Mouse (Mus musculus): ENCODE data around the gene Cstf3. TPM values are rescaled to one million over a fixed set of nuclear protein-coding genes. Genes with fewer than 3 reads are reported as not detected.

Cstf3 gene
- total and polyA plus RNA-seq, 3 experiments, result 11.6 to 126 (median 35.7) TPM

GRCm38 (mm10) chr2:104711585-104712485 lies 121.5 kb downstream of the Cstf3 start, which contains the start of gene Tcp11l1:
TSS of gene Tcp11l1 (minus strand) at chr2:104712169.
- Histone ChIP-seq H3K79me2 (ENCODE audit: control insufficient read depth, insufficient read depth, low read length, poor library complexity) (peaks cover 14% of the 10 kb centered on the region; the same call in 1 of the 2 replicates), H3K27me3 (ENCODE audit: control insufficient read depth in 1 of 2, insufficient read depth in 2 of 2, low read length in 2 of 2) (no peaks in the 10 kb centered on the region), H3K27ac (ENCODE audit: control insufficient read depth, low read depth, low read length) (peak within 1 kb of the TSS; percentile 82), H3K9me3 (replicated peaks; ENCODE audit: insufficient read depth, low read length) (no peaks in the 10 kb centered on the region), H3K4me1 (ENCODE audit: control insufficient read depth in 1 of 2, insufficient read depth in 2 of 2, low read length in 2 of 2) (peaks cover 13 to 14% of the 10 kb centered on the region in 2 experiments; a peak in 3 of 4 replicates), H3K36me3 (ENCODE audit: control insufficient read depth in 1 of 2, insufficient read depth in 2 of 2, low read length in 2 of 2) (peaks cover 0 to 13% of the 10 kb centered on the region in 2 experiments; a peak in 2 of 4 replicates), H3K4me3 (ENCODE audit: control insufficient read depth in 1 of 2, insufficient read depth in 1 of 2, low read depth in 2 of 2, low read length in 2 of 2) (peak within 1 kb of the TSS; percentile 96 to 98), H3K9ac (ENCODE audit: control insufficient read depth, low read depth, low read length, poor library complexity, severe bottlenecking) (peak within 1 kb of the TSS; percentile 98)
- peak; percentile 78 for DNase-seq (ENCODE audit: low read depth, low spot score)
- peak; percentile 51 for TF ChIP-seq NELFE (IDR thresholded peaks at IDR 0.05; ENCODE audit: low read depth, low read length)
- TF ChIP-seq MXI1 (IDR thresholded peaks at IDR 0.05; ENCODE audit: low read depth, low read length), result peak; percentile 48
- TF ChIP-seq TBP (IDR thresholded peaks at IDR 0.05; ENCODE audit: low read depth, low read length), result no peak; the same call in 1 of the 2 replicates
- TF ChIP-seq BHLHE40 (IDR thresholded peaks at IDR 0.05; ENCODE audit: borderline replicate concordance, low read depth, low read length), result no peak
- TF ChIP-seq UBTF (IDR thresholded peaks at IDR 0.05; ENCODE audit: borderline replicate concordance, insufficient read depth, low read depth, low read length), result no peak
- TF ChIP-seq RCOR1 (IDR thresholded peaks at IDR 0.05; ENCODE audit: low read depth, low read length), result 0 out of 2 replicates have a peak, but pooled peaks have one; percentile 23
- 0 out of 2 replicates have a peak, but pooled peaks have one; percentile 19 for TF ChIP-seq ELF1 (IDR thresholded peaks at IDR 0.05; ENCODE audit: low read depth, low read length)
- TF ChIP-seq RAD21 (IDR thresholded peaks at IDR 0.05; ENCODE audit: low read depth, low read length), result no peak
- no peak for TF ChIP-seq TAL1 (IDR thresholded peaks at IDR 0.05; ENCODE audit: low read length)
- TF ChIP-seq ZMIZ1 (IDR thresholded peaks at IDR 0.05; ENCODE audit: low read depth, low read length), result peak; percentile 26; the same call in 1 of the 2 replicates
- TF ChIP-seq ZC3H11A (IDR thresholded peaks at IDR 0.05; ENCODE audit: low read depth, low read length), result no peak
- no peak for TF ChIP-seq USF1 (IDR thresholded peaks at IDR 0.05; ENCODE audit: low read depth, low read length)
- TF ChIP-seq ZKSCAN1 (IDR thresholded peaks at IDR 0.05; ENCODE audit: low read depth, low read length), result no peak
- TF ChIP-seq ZNF384 (IDR thresholded peaks at IDR 0.05; ENCODE audit: low read depth, low read length), result no peak
- no peak for TF ChIP-seq JUND (IDR thresholded peaks at IDR 0.05; ENCODE audit: low read depth, low read length)
- TF ChIP-seq MYC (IDR thresholded peaks at IDR 0.05; ENCODE audit: low read depth, low read length), result no peak
- 0 out of 4 replicates have a peak, but pooled peaks of 1 of the 2 experiments have one; percentile 6 for TF ChIP-seq EP300 (IDR thresholded peaks at IDR 0.05; ENCODE audit: low read depth in 1 of 2, low read length in 2 of 2)
- TF ChIP-seq POLR2AphosphoS2 (IDR thresholded peaks at IDR 0.05; ENCODE audit: low read length), result no peak
- no peak for TF ChIP-seq GABPA (IDR thresholded peaks at IDR 0.05; ENCODE audit: low read depth, low read length)
- no peak for TF ChIP-seq CHD1 (IDR thresholded peaks at IDR 0.05; ENCODE audit: low read depth, low read length)
- no peak for TF ChIP-seq ETS1 (IDR thresholded peaks at IDR 0.05; ENCODE audit: low read depth, low read length)
- no peak for TF ChIP-seq CHD2 (IDR thresholded peaks at IDR 0.05; ENCODE audit: low read length)
- 0 out of 2 replicates have a peak, but pooled peaks have one; percentile 12 for TF ChIP-seq MAZ (IDR thresholded peaks at IDR 0.05; ENCODE audit: low read depth, low read length)
- no peak for TF ChIP-seq USF2 (IDR thresholded peaks at IDR 0.05; ENCODE audit: borderline replicate concordance in 1 of 2, insufficient read depth in 1 of 2, low read depth in 1 of 2, low read length in 2 of 2)
- no peak; the same call in 1 of the 2 replicates for TF ChIP-seq KAT2A (conservative IDR thresholded peaks at IDR 0.05; ENCODE audit: low read depth, low read length)
- TF ChIP-seq MEF2A (IDR thresholded peaks at IDR 0.05; ENCODE audit: extremely low read depth, insufficient replicate concordance, low read depth, low read length, poor library complexity, severe bottlenecking), result no peak
- peak; percentile 46 to 81; a peak in 3 of 4 replicates for TF ChIP-seq POLR2A (IDR thresholded peaks at IDR 0.05; ENCODE audit: control insufficient read depth in 1 of 2, insufficient read depth in 1 of 2, low read depth in 1 of 2, low read length in 2 of 2, poor library complexity in 1 of 2)
- no peak for TF ChIP-seq SMC3 (IDR thresholded peaks at IDR 0.05; ENCODE audit: low read depth, low read length)
- no peak for TF ChIP-seq MYB (IDR thresholded peaks at IDR 0.05; ENCODE audit: low read depth, low read length)
- peak; percentile 52 for TF ChIP-seq SIN3A (IDR thresholded peaks at IDR 0.05; ENCODE audit: low read length)
- TF ChIP-seq HCFC1 (IDR thresholded peaks at IDR 0.05; ENCODE audit: low read depth, low read length), result peak; percentile 83
- TF ChIP-seq POLR2AphosphoS5 (IDR thresholded peaks at IDR 0.05; ENCODE audit: borderline replicate concordance, low read depth, low read length), result no peak
- no peak for TF ChIP-seq MAFK (IDR thresholded peaks at IDR 0.05; ENCODE audit: borderline replicate concordance, low read depth, low read length)
- 0 out of 2 replicates have a peak, but pooled peaks have one; percentile 15 for TF ChIP-seq TCF12 (IDR thresholded peaks at IDR 0.05; ENCODE audit: low read depth, low read length)

Data from MEL (cell line).